Mouse (Mus musculus) midbrain, embryonic 12.5 days (tissue): ENCODE results near the gene Aqp5. TPM values are rescaled to one million over a fixed set of nuclear protein-coding genes. Genes with fewer than 3 reads are reported as not detected.
A peak's percentile ranks its signal among the peaks of the same experiment; 100 is the strongest.

ENCODE experiments used
- ATAC-seq: fragments of 200-750 bp; cut with Nextera tagmentation; 2 replicates; pipeline ENCODE4 v1.8.0; 2017; ENCODE audit warnings: low read depth, moderate TSS enrichment, moderate library complexity; ENCODE audit not compliant: low FRiP score
- H3K27ac ChIP-seq: fragments of 300-500 bp; sonication (generic); replicated peaks from 2 replicates; pipeline ENCODE4 v1.5.1; 2016; ENCODE audit warnings: mild to moderate bottlenecking
- H3K27me3 ChIP-seq: fragments of 300-500 bp; sonication (generic); 2 replicates; pipeline ENCODE4 v1.6.1; 2016; ENCODE audit warnings: mild to moderate bottlenecking
- H3K36me3 ChIP-seq: fragments of 300-500 bp; sonication (generic); 2 replicates; pipeline ENCODE4 v1.6.1; 2016
- H3K4me1 ChIP-seq: fragments of 300-500 bp; sonication (generic); 2 replicates; pipeline ENCODE4 v1.6.1; 2016
- H3K4me2 ChIP-seq: fragments of 300-500 bp; sonication (generic); replicated peaks from 2 replicates; pipeline ENCODE4 v1.6.1; 2016; ENCODE audit warnings: mild to moderate bottlenecking, moderate library complexity
- H3K4me3 ChIP-seq: fragments of 300-500 bp; sonication (generic); 2 replicates; pipeline ENCODE4 v1.5.1; 2016; ENCODE audit warnings: mild to moderate bottlenecking
- H3K9ac ChIP-seq: fragments of 300-500 bp; sonication (generic); replicated peaks from 2 replicates; pipeline ENCODE4 v1.6.1; 2016; ENCODE audit warnings: mild to moderate bottlenecking, moderate library complexity
- H3K9me3 ChIP-seq: fragments of 300-500 bp; sonication (generic); 2 replicates; pipeline ENCODE4 v1.6.1; 2016; ENCODE audit warnings: mild to moderate bottlenecking
- WGBS: fragments of 180-500 bp; shearing (Covaris S2); methylation state at CpG from one replicate; pipeline ENCODE4 v1.1.7; 2016; 5-methylcytosine and 5-hydroxymethylcytosine counted together
- polyA plus RNA-seq: library from polyadenylated mRNA; unstranded; fragments of >200 nt; fragmentation: Nextera tagmentation; extraction: Ambion mirVana; gene quantifications from 2 replicates; pipeline ENCODE4 v1.2.1, GENCODE M21; 2016

The Aqp5 gene
- polyA plus RNA-seq, 1 experiment from 2014 or later = 0.50 TPM

- H3K27me3 ChIP-seq = peaks cover 60% of the 10 kb centered on the region
- H3K4me1 ChIP-seq = peaks cover 35% of the 10 kb centered on the region
- WGBS = 44% methylated on average over 17 of the region's 17 CpGs
- no peaks in the 10 kb centered on the region for H3K36me3 ChIP-seq
- H3K9me3 ChIP-seq = no peaks in the 10 kb centered on the region
- H3K27ac ChIP-seq = peak overlapping the region; percentile 49
- no peak for ATAC-seq
- no peak overlapping the region for H3K4me3 ChIP-seq
- H3K9ac ChIP-seq = no peak overlapping the region
- no peak overlapping the region; the same call in 1 of the 2 replicates for H3K4me2 ChIP-seq
Measured at GRCm38 (mm10) chr15:99599245-99600070, 8.9 kb downstream of the Aqp5 start.

- Histone ChIP-seq H3K27me3 (peaks cover 61% of the 10 kb centered on the region), H3K9ac (no peak within 1 kb of the TSS), H3K27ac (peak within 1 kb of the TSS; percentile 56; the same call in 1 of the 2 replicates), H3K9me3 (no peaks in the 10 kb centered on the region), H3K36me3 (no peaks in the 10 kb centered on the region), H3K4me2 (no peak within 1 kb of the TSS; the same call in 1 of the 2 replicates), H3K4me1 (peaks cover 48% of the 10 kb centered on the region), H3K4me3 (no peak within 1 kb of the TSS)
- no peak for ATAC-seq
- 47% methylated on average over 22 of the region's 22 CpGs for WGBS
Measured at GRCm38 (mm10) chr15:99600986-99601822, 10.6 kb downstream of the Aqp5 start, which contains the start of gene Aqp6. Gene Aqp6 (plus strand): TSS chr15:99601400.

- peaks cover 51% of the 10 kb centered on the region for H3K4me1 ChIP-seq
Measured at GRCm38 (mm10) chr15:99601823-99602120, 11.2 kb downstream of the Aqp5 start.

GRCm38 (mm10) chr15:99602206-99602820, 11.7 kb downstream of the Aqp5 start:
- peaks cover 53% of the 10 kb centered on the region for H3K4me1 ChIP-seq
- 70% methylated on average over 17 of the region's 17 CpGs for WGBS
- peak overlapping the region; percentile 56; the same call in 1 of the 2 replicates for H3K27ac ChIP-seq
- H3K36me3 ChIP-seq = no peaks in the 10 kb centered on the region
- no peak overlapping the region for H3K9ac ChIP-seq
- no peak overlapping the region for H3K4me2 ChIP-seq
- H3K9me3 ChIP-seq = no peaks in the 10 kb centered on the region
- H3K27me3 ChIP-seq = peaks cover 55% of the 10 kb centered on the region
- no peak overlapping the region for H3K4me3 ChIP-seq
- ATAC-seq = no peak

More at GRCm38 (mm10) chr15:99601823-99602120, 11.2 kb downstream of the Aqp5 start:
- 0 out of 2 replicates have a peak overlapping the region, but pooled peaks have one; percentile 30 for H3K27ac ChIP-seq
- peaks cover 61% of the 10 kb centered on the region for H3K27me3 ChIP-seq
- no peak overlapping the region for H3K9ac ChIP-seq
- ATAC-seq = no peak
- no peaks in the 10 kb centered on the region for H3K36me3 ChIP-seq
- no peaks in the 10 kb centered on the region for H3K9me3 ChIP-seq
- no peak overlapping the region for H3K4me2 ChIP-seq
- no peak overlapping the region for H3K4me3 ChIP-seq
- WGBS = 21% methylated on average over 5 of the region's 5 CpGs

GRCm38 (mm10) chr15:99603216-99603615, 12.6 kb downstream of the Aqp5 start:
- H3K4me2 ChIP-seq = no peak overlapping the region
- peaks cover 62% of the 10 kb centered on the region for H3K4me1 ChIP-seq
- no peaks in the 10 kb centered on the region for H3K9me3 ChIP-seq
- H3K36me3 ChIP-seq = no peaks in the 10 kb centered on the region
- no peak overlapping the region for H3K27ac ChIP-seq
- no peak overlapping the region for H3K9ac ChIP-seq
- no peak for ATAC-seq
- no peak overlapping the region for H3K4me3 ChIP-seq
- WGBS = 87% methylated on average over 7 of the region's 7 CpGs
- H3K27me3 ChIP-seq = peaks cover 53% of the 10 kb centered on the region

- Histone ChIP-seq H3K4me2 (no peak overlapping the region), H3K27ac (no peak overlapping the region), H3K9ac (no peak overlapping the region), H3K27me3 (peaks cover 46% of the 10 kb centered on the region), H3K4me1 (peaks cover 54% of the 10 kb centered on the region), H3K36me3 (no peaks in the 10 kb centered on the region), H3K4me3 (no peak overlapping the region), H3K9me3 (no peaks in the 10 kb centered on the region)
- 47% methylated on average over 2 of the region's 3 CpGs for WGBS
- ATAC-seq = no peak
Measured at GRCm38 (mm10) chr15:99605595-99605994, 15.0 kb downstream of the Aqp5 start.

- peaks cover 55% of the 10 kb centered on the region for H3K4me1 ChIP-seq
- no peak overlapping the region for H3K9ac ChIP-seq
- 47% methylated on average over 5 of the region's 5 CpGs for WGBS
- ATAC-seq = no peak
- no peak overlapping the region for H3K27ac ChIP-seq
- no peaks in the 10 kb centered on the region for H3K9me3 ChIP-seq
- H3K4me2 ChIP-seq = no peak overlapping the region
- H3K4me3 ChIP-seq = no peak overlapping the region
- peaks cover 36% of the 10 kb centered on the region for H3K27me3 ChIP-seq
- H3K36me3 ChIP-seq = no peaks in the 10 kb centered on the region
Measured at GRCm38 (mm10) chr15:99606515-99606914, 15.9 kb downstream of the Aqp5 start.

- Histone ChIP-seq H3K27me3 (peaks cover 30% of the 10 kb centered on the region), H3K9me3 (no peaks in the 10 kb centered on the region), H3K27ac (no peak overlapping the region), H3K4me2 (no peak overlapping the region), H3K36me3 (no peaks in the 10 kb centered on the region), H3K4me1 (peaks cover 48% of the 10 kb centered on the region), H3K4me3 (no peak overlapping the region), H3K9ac (no peak overlapping the region)
- WGBS = 13% methylated on average over 10 of the region's 10 CpGs
- ATAC-seq = peak; percentile 54; the same call in 1 of the 2 replicates
Measured at GRCm38 (mm10) chr15:99607388-99608113, 17.0 kb downstream of the Aqp5 start.

GRCm38 (mm10) chr15:99608382-99609125, 18.0 kb downstream of the Aqp5 start:
- Histone ChIP-seq H3K9me3 (no peaks in the 10 kb centered on the region), H3K36me3 (no peaks in the 10 kb centered on the region), H3K4me2 (no peak overlapping the region), H3K4me1 (peaks cover 45% of the 10 kb centered on the region), H3K9ac (no peak overlapping the region), H3K4me3 (no peak overlapping the region), H3K27ac (no peak overlapping the region), H3K27me3 (peaks cover 27% of the 10 kb centered on the region)
- no peak for ATAC-seq
- 85% methylated on average over 13 of the region's 13 CpGs for WGBS

GRCm38 (mm10) chr15:99611563-99611962, 21.0 kb downstream of the Aqp5 start:
- no peaks in the 10 kb centered on the region for H3K9me3 ChIP-seq
- 69% methylated on average over 7 of the region's 7 CpGs for WGBS
- H3K36me3 ChIP-seq = no peaks in the 10 kb centered on the region
- no peak overlapping the region for H3K4me3 ChIP-seq
- ATAC-seq = no peak
- H3K27ac ChIP-seq = peak overlapping the region; percentile 20; the same call in 1 of the 2 replicates
- H3K9ac ChIP-seq = no peak overlapping the region
- peaks cover 13% of the 10 kb centered on the region for H3K27me3 ChIP-seq
- H3K4me2 ChIP-seq = no peak overlapping the region
- peaks cover 42% of the 10 kb centered on the region for H3K4me1 ChIP-seq

GRCm38 (mm10) chr15:99614273-99614672, 23.7 kb downstream of the Aqp5 start:
- no peak for ATAC-seq

More at GRCm38 (mm10) chr15:99614273-99614672, 23.7 kb downstream of the Aqp5 start:
- no peak overlapping the region for H3K4me3 ChIP-seq
- WGBS = 77% methylated on average over 13 of the region's 13 CpGs
- no peak overlapping the region for H3K4me2 ChIP-seq
- 0 out of 2 replicates have a peak, but pooled peaks cover 1% of the 10 kb centered on the region for H3K36me3 ChIP-seq
- H3K4me1 ChIP-seq = peaks cover 23% of the 10 kb centered on the region
- 0 out of 2 replicates have a peak overlapping the region, but pooled peaks have one; percentile 0 for H3K27ac ChIP-seq
- peaks cover 16% of the 10 kb centered on the region for H3K27me3 ChIP-seq
- no peak overlapping the region for H3K9ac ChIP-seq
- H3K9me3 ChIP-seq = no peaks in the 10 kb centered on the region
